Mouse (Mus musculus): ENCODE results near the gene Matn1. TPM values are rescaled to one million over a fixed set of nuclear protein-coding genes. Genes with fewer than 3 reads are reported as not detected.

The Matn1 gene
- total and polyA plus RNA-seq, 2 experiments from 2014 or later: 0.20 TPM; not detected in 1

DNA sequence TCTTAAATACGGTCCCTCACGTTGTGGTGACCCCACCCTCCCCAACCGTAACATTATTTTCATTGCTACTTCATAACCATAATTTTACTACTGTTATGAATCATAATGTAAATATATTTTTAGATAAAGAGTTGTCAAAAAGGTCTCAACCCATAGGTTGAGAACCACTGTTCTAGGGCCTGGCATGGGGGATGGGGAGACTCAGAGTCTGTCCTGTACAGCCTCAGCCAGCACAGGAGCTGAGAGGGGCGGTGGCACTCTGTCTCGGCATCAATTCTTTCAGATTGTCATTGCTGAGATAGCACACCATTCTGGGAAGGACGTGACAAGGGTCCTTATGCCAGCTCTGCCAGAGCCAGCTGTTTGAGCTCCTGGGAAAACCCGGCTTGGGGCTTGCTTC lies 29.7 kb upstream of the Matn1 start:
- Histone ChIP-seq H3K4me3 (ENCODE audit: low read depth, low read length) (no peak overlapping the region), H3K36me3 (ENCODE audit: insufficient read depth, low read length) (no peaks in the 10 kb centered on the region), H3K9me3 (ENCODE audit: low read length) (no peaks in the 10 kb centered on the region), H3K4me2 (ENCODE audit: low read depth, low read length, poor library complexity, severe bottlenecking) (no peak overlapping the region), H3K4me1 (ENCODE audit: insufficient read depth, low read length) (no peaks in the 10 kb centered on the region), H3K27ac (ENCODE audit: low read depth, low read length) (no peak overlapping the region), H3K27me3 (ENCODE audit: insufficient read depth, low read length) (no peaks in the 10 kb centered on the region), H3K9ac (replicated peaks; ENCODE audit: low read length, poor library complexity, severe bottlenecking) (no peak overlapping the region)
- DNase-seq (ENCODE audit: low spot score) (no peak), ATAC-seq (ENCODE audit: low FRiP score) (no peak)
- WGBS: 72% methylated on average over 7 of the region's 7 CpGs
- no peak for TF ChIP-seq CTCF (IDR thresholded peaks at IDR 0.05)

DNA sequence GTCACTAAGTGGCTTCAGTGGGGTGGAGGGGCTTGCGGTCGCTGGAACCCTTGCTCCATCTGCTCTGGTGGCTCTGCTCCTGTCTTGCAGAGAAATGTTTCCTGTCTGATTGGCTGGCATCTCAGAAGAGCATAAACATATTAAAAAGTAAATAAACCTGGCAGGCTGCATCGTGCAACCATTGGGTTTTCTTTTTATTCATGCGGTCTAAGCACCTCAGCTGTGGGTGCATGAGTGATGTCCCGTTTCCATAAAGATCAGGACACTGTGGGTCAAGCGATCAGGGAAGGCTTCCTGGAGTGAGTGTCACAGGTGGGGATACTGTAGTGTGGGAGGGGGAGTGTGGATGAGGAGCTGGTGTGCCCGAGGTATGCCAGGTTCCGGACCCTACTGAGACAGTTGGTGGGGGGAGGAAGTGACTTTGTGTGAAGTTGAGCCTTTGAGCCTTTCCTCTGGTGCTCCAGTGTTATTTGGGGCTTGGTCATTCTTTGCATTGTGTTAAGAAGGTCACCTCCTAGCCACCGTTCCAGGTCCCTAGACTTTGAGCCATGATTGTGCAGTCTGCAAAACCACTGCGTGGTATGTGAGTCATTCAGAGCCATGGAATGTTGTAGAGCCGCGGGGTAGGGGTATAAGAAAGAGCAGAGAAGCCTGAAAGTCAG lies 29.0 kb upstream of the Matn1 start:
- no peaks in the 10 kb centered on the region for H3K4me1 ChIP-seq (ENCODE audit: insufficient read depth, low read length)
- no peaks in the 10 kb centered on the region for H3K9me3 ChIP-seq (ENCODE audit: low read length)
- WGBS: 80% methylated on average over 12 of the region's 12 CpGs
- H3K4me3 ChIP-seq (ENCODE audit: low read depth, low read length): no peak overlapping the region
- H3K36me3 ChIP-seq (ENCODE audit: insufficient read depth, low read length): no peaks in the 10 kb centered on the region
- no peak overlapping the region for H3K9ac ChIP-seq (replicated peaks; ENCODE audit: low read length, poor library complexity, severe bottlenecking)
- no peak overlapping the region for H3K27ac ChIP-seq (ENCODE audit: low read depth, low read length)
- no peak overlapping the region for H3K4me2 ChIP-seq (ENCODE audit: low read depth, low read length, poor library complexity, severe bottlenecking)
- DNase-seq (ENCODE audit: low spot score) (no peak), ATAC-seq (ENCODE audit: low FRiP score) (no peak)
- H3K27me3 ChIP-seq (ENCODE audit: insufficient read depth, low read length): no peaks in the 10 kb centered on the region
- TF ChIP-seq CTCF (IDR thresholded peaks at IDR 0.05): no peak

DNA sequence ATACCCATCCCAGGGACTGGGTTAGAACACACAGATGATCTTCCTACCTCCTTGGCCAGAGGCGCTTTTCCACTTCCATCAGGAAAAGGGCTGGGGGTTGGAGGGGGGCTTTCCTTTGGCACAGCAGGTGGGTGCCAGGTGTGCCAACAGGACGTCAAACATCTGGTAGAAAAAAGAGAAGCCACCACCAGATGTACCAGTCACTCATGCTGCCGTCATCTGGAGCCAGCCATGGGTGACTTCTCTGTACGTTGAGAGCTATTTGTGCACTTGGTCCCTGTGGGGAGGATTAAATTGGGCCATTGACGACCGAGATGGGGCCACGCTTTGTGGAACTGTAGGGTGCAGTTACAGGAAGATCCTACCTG lies 28.5 kb upstream of the Matn1 start:
- 52% methylated on average over 7 of the region's 7 CpGs for WGBS

GRCm38 (mm10) chr4:130916639-130917038 lies 27.5 kb upstream of the Matn1 start:
- Histone ChIP-seq H3K4me2 (ENCODE audit: low read depth, low read length, poor library complexity, severe bottlenecking) (no peak overlapping the region), H3K4me3 (ENCODE audit: low read depth, low read length) (no peak overlapping the region), H3K27ac (ENCODE audit: low read depth, low read length) (no peak overlapping the region), H3K27me3 (ENCODE audit: insufficient read depth, low read length) (no peaks in the 10 kb centered on the region), H3K9me3 (ENCODE audit: low read length) (no peaks in the 10 kb centered on the region), H3K4me1 (ENCODE audit: insufficient read depth, low read length) (no peaks in the 10 kb centered on the region), H3K36me3 (ENCODE audit: insufficient read depth, low read length) (no peaks in the 10 kb centered on the region), H3K9ac (replicated peaks; ENCODE audit: low read length, poor library complexity, severe bottlenecking) (no peak overlapping the region)
- WGBS: 80% methylated on average over 7 of the region's 7 CpGs
- no peak for ATAC-seq (ENCODE audit: low FRiP score)
- DNase-seq (ENCODE audit: low spot score): no peak
- TF ChIP-seq CTCF (IDR thresholded peaks at IDR 0.05): no peak

More for the DNA sequence above, 28.5 kb upstream of the Matn1 start:
- Histone ChIP-seq H3K4me1 (ENCODE audit: insufficient read depth, low read length) (no peaks in the 10 kb centered on the region), H3K27ac (ENCODE audit: low read depth, low read length) (no peak overlapping the region), H3K9me3 (ENCODE audit: low read length) (no peaks in the 10 kb centered on the region), H3K4me3 (ENCODE audit: low read depth, low read length) (no peak overlapping the region), H3K36me3 (ENCODE audit: insufficient read depth, low read length) (no peaks in the 10 kb centered on the region), H3K4me2 (ENCODE audit: low read depth, low read length, poor library complexity, severe bottlenecking) (no peak overlapping the region), H3K9ac (replicated peaks; ENCODE audit: low read length, poor library complexity, severe bottlenecking) (no peak overlapping the region), H3K27me3 (ENCODE audit: insufficient read depth, low read length) (no peaks in the 10 kb centered on the region)
- ATAC-seq (ENCODE audit: low FRiP score) (no peak), DNase-seq (ENCODE audit: low spot score) (no peak)
- no peak for TF ChIP-seq CTCF (IDR thresholded peaks at IDR 0.05)

GRCm38 (mm10) chr4:130917564-130917963 lies 26.6 kb upstream of the Matn1 start:
- Histone ChIP-seq H3K4me3 (ENCODE audit: low read depth, low read length) (no peak overlapping the region), H3K9ac (replicated peaks; ENCODE audit: low read length, poor library complexity, severe bottlenecking) (no peak overlapping the region), H3K27me3 (ENCODE audit: insufficient read depth, low read length) (no peaks in the 10 kb centered on the region), H3K4me2 (ENCODE audit: low read depth, low read length, poor library complexity, severe bottlenecking) (no peak overlapping the region), H3K27ac (ENCODE audit: low read depth, low read length) (no peak overlapping the region), H3K4me1 (ENCODE audit: insufficient read depth, low read length) (no peaks in the 10 kb centered on the region), H3K36me3 (ENCODE audit: insufficient read depth, low read length) (no peaks in the 10 kb centered on the region), H3K9me3 (ENCODE audit: low read length) (no peaks in the 10 kb centered on the region)
- TF ChIP-seq CTCF (IDR thresholded peaks at IDR 0.05): no peak
- WGBS: 78% methylated on average over 4 of the region's 4 CpGs
- ATAC-seq (ENCODE audit: low FRiP score) (no peak), DNase-seq (ENCODE audit: low spot score) (no peak)

DNA sequence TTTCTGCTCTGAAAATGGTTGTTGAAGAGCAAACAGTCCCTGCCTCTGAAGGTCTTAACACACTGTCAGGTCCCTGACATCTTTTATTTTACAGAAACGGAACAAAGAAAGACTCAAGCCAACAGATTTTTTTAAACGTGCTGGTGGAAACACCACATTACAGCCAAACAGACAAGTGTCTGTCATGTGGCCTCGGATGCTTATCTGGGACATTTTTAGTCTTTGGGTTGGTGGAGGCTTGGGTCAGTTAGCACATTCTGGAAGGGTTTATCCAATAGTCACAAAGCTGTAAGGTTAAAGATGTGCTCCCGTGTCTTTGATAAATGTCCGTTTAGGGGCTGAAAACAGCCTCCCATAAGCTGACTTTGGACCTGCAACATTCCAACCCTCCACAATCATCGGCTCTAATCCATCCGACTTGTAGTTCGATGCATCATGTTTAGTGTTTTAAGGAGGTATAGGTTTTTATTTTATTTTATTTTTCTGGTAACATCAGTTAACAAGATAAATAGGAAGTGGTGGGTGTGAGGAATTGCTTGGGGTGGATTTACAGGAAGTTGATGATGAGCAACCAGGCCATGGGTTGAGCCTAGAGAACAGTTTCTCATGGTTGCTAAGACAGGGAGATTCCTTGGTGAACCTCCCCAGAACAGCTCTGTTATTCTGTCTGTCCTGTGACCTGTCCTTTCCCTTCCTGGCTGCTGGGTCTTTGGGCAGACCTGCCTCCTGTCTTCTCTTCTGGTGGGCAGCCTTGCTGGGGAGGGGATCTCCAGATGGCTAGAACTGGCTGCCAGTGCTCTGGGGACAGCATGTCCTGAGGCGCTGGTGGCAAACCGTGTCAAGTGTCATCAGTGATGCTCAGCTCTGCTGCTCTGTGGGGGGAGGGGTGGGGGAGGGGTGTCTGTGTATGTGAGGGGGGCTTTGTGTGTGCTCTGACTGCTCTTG lies 25.1 kb upstream of the Matn1 start:
- ATAC-seq (ENCODE audit: low FRiP score): no peak
- Histone ChIP-seq H3K27me3 (ENCODE audit: insufficient read depth, low read length) (no peaks in the 10 kb centered on the region), H3K4me1 (ENCODE audit: insufficient read depth, low read length) (no peaks in the 10 kb centered on the region), H3K4me3 (ENCODE audit: low read depth, low read length) (no peak overlapping the region), H3K9ac (replicated peaks; ENCODE audit: low read length, poor library complexity, severe bottlenecking) (no peak overlapping the region), H3K4me2 (ENCODE audit: low read depth, low read length, poor library complexity, severe bottlenecking) (no peak overlapping the region), H3K27ac (ENCODE audit: low read depth, low read length) (no peak overlapping the region), H3K36me3 (ENCODE audit: insufficient read depth, low read length) (no peaks in the 10 kb centered on the region), H3K9me3 (ENCODE audit: low read length) (no peaks in the 10 kb centered on the region)
- no peak for DNase-seq (ENCODE audit: low spot score)
- no peak for TF ChIP-seq CTCF (IDR thresholded peaks at IDR 0.05)
- 74% methylated on average over 10 of the region's 10 CpGs for WGBS
